ENCODE assay signal across 9 mouse cellular contexts in genomic region chr3:146813624-146814023, GRCm38 (mm10). TPM values are rescaled to one million over a fixed set of nuclear protein-coding genes. Genes with fewer than 3 reads are reported as not detected.
A peak's percentile ranks its signal among the peaks of the same experiment; 100 is the strongest.
DNase-seq lines count a peak whose midpoint lies in the region; ATAC-seq and TF ChIP-seq lines count a peak whose summit lies in the region.
"Had no signal": no experiment of that assay in that cellular context is flagged by ENCODE, and none has a peak within 500 bp of the region (broad histone marks: within the 10 kb centered on the region; RNA-seq: fewer than 3 reads in every experiment).

No protein-coding gene starts in this region.

- H3K4me3 ChIP-seq in heart, embryonic 10.5 days: peak overlapping the region; percentile 95
- peak overlapping the region; percentile 82 to 96 (median 87) for H3K4me3 ChIP-seq in CH12.LX (replicated peaks in 1 of 3; ENCODE audit: low read depth in 2 of 3, low read length in 2 of 3, poor library complexity in 1 of 3)
- peak overlapping the region; percentile 95 for H3K4me3 ChIP-seq in forebrain, embryonic 12.5 days (replicated peaks)
- peak overlapping the region; percentile 89 for H3K4me3 ChIP-seq in liver, embryonic 13.5 days (replicated peaks)

- peak overlapping the region; percentile 87 for H3K4me2 ChIP-seq in CH12.LX (ENCODE audit: insufficient read depth, low read depth, poor library complexity, severe bottlenecking)
- H3K4me2 ChIP-seq in forebrain, embryonic 12.5 days: peak overlapping the region; percentile 78
- peak overlapping the region; percentile 89 for H3K4me2 ChIP-seq in liver, embryonic 13.5 days

- TF ChIP-seq CTCF in CH12.LX (conservative IDR thresholded peaks at IDR 0.05 in 1 of 2, IDR thresholded peaks at IDR 0.05 in 1 of 2; ENCODE audit: low read depth in 2 of 2, low read length in 2 of 2): no peak

- in situ Hi-C loops in CH12.LX (cut with MboI; ENCODE audit: low pct_ligation_motif_present, low pct_unique_long_range_greater_than_20kb, low sequenced_read_pairs): no loop called here

- no peak for ATAC-seq in forebrain, embryonic 12.5 days (ENCODE audit: low FRiP score)
- ATAC-seq in liver, embryonic 13.5 days (ENCODE audit: low read depth): no peak

- peak overlapping the region; percentile 73 for H3K9ac ChIP-seq in CH12.LX (ENCODE audit: insufficient read depth, low read depth)
- H3K9ac ChIP-seq in forebrain, embryonic 12.5 days: peak overlapping the region; percentile 93
- peak overlapping the region; percentile 87; the same call in 1 of the 2 replicates for H3K9ac ChIP-seq in liver, embryonic 13.5 days

- DNase-seq in heart, embryonic 10.5 days (ENCODE audit: low spot score): no peak
- no peak for DNase-seq in heart, postnatal 4 days
- no peak for DNase-seq in CH12.LX (ENCODE audit: extremely low read depth)
- DNase-seq in liver, embryonic 13.5 days: no peak
- DNase-seq in layer of hippocampus, postnatal 10 days (ENCODE audit: low spot score in 2 of 2): no peak
- no peak for DNase-seq in adrenal gland, adult (ENCODE audit: inconsistent age in 2 of 2, low spot score in 1 of 2)
- no peak for DNase-seq in ovary, postnatal 36 days (ENCODE audit: low spot score)

- dilution Hi-C loops in CH12.LX (cut with MboI; ENCODE audit: extremely low pct_ligation_motif_present, extremely low pct_unique_long_range_greater_than_20kb, low sequenced_read_pairs): no loop called here

- H3K27me3 ChIP-seq in heart, embryonic 10.5 days (ENCODE audit: insufficient read depth, poor library complexity, severe bottlenecking): no peaks in the 10 kb centered on the region
- H3K27me3 ChIP-seq in CH12.LX (replicated peaks): no peaks in the 10 kb centered on the region
- no peaks in the 10 kb centered on the region; the same call in 1 of the 2 replicates for H3K27me3 ChIP-seq in forebrain, embryonic 12.5 days
- no peaks in the 10 kb centered on the region for H3K27me3 ChIP-seq in liver, embryonic 13.5 days

- H3K79me2 ChIP-seq in CH12.LX (replicated peaks; ENCODE audit: control insufficient read depth, extremely low read depth, insufficient read depth, poor library complexity, severe bottlenecking): no peaks in the 10 kb centered on the region; the same call in 1 of the 2 replicates

- H3K4me1 ChIP-seq in heart, embryonic 10.5 days: peaks cover 10% of the 10 kb centered on the region
- H3K4me1 ChIP-seq in CH12.LX (ENCODE audit: control insufficient read depth in 1 of 2, insufficient read depth in 2 of 2): peaks cover 2 to 25% of the 10 kb centered on the region in 2 experiments
- peaks cover 15% of the 10 kb centered on the region for H3K4me1 ChIP-seq in forebrain, embryonic 12.5 days
- peaks cover 18% of the 10 kb centered on the region for H3K4me1 ChIP-seq in liver, embryonic 13.5 days (replicated peaks)

- H3K9me3 ChIP-seq in heart, embryonic 10.5 days: no peaks in the 10 kb centered on the region
- H3K9me3 ChIP-seq in CH12.LX (replicated peaks; ENCODE audit: low read length): no peaks in the 10 kb centered on the region
- H3K9me3 ChIP-seq in forebrain, embryonic 12.5 days: no peaks in the 10 kb centered on the region
- H3K9me3 ChIP-seq in liver, embryonic 13.5 days (replicated peaks): no peaks in the 10 kb centered on the region

- no peak for TF ChIP-seq RAD21 in CH12.LX (IDR thresholded peaks at IDR 0.05; ENCODE audit: low read depth, low read length)

- H3K27ac ChIP-seq in heart, embryonic 10.5 days: peak overlapping the region; percentile 95
- H3K27ac ChIP-seq in CH12.LX (ENCODE audit: insufficient read depth, low read depth): no peak overlapping the region
- H3K27ac ChIP-seq in forebrain, embryonic 12.5 days: peak overlapping the region; percentile 92; the same call in 1 of the 2 replicates
- H3K27ac ChIP-seq in liver, embryonic 13.5 days: no peak overlapping the region

- WGBS in heart, embryonic 10.5 days: 61% methylated on average over 7 of the region's 7 CpGs
- 62% methylated on average over 7 of the region's 7 CpGs for WGBS in forebrain, embryonic 12.5 days
- 51% methylated on average over 7 of the region's 7 CpGs for WGBS in liver, embryonic 13.5 days (ENCODE audit: insufficient replicate concordance)

- TF ChIP-seq EP300 in CH12.LX (IDR thresholded peaks at IDR 0.05; ENCODE audit: low read length): no peak

- no peak for TF ChIP-seq POLR2A in CH12.LX (IDR thresholded peaks at IDR 0.05; ENCODE audit: low read depth, low read length)

- H3K36me3 ChIP-seq in heart, embryonic 10.5 days: no peaks in the 10 kb centered on the region
- peaks cover 3 to 8% of the 10 kb centered on the region in 2 experiments for H3K36me3 ChIP-seq in CH12.LX (replicated peaks in 1 of 2; ENCODE audit: control insufficient read depth in 1 of 2, insufficient read depth in 1 of 2, low read length in 1 of 2)
- H3K36me3 ChIP-seq in forebrain, embryonic 12.5 days (replicated peaks): no peaks in the 10 kb centered on the region
- H3K36me3 ChIP-seq in liver, embryonic 13.5 days: no peaks in the 10 kb centered on the region

TF ChIP-seq in CH12.LX, 34 proteins besides CTCF, POLR2A, EP300 and RAD21:
- TF ChIP-seq ETS1 (conservative IDR thresholded peaks at IDR 0.05; ENCODE audit: low read depth, low read length) (no peak), BHLHE40 (IDR thresholded peaks at IDR 0.05; ENCODE audit: low read depth, low read length) (no peak), ZNF384 (IDR thresholded peaks at IDR 0.05; ENCODE audit: low read depth, low read length) (peak; percentile 65; the same call in 1 of the 2 replicates)

RNA-seq across cellular contexts. Expression of gene Prkacb, which starts 0.8 kb away (rescaled TPM):
- polyA plus RNA-seq in heart, embryonic 10.5 days (2016; fragmentation: Nextera tagmentation; extraction: Ambion mirVana): 50.0 and 52.9 TPM in 2 replicates
- total RNA-seq in heart, postnatal 4 days (2021): 100 to 1,000 TPM in 1 of 2 experiments, 10 to 100 TPM in 1; 93.6 to 106 TPM
- total RNA-seq in CH12.LX (2012; rRNA removed): 29.0 and 33.1 TPM in 2 replicates
- total RNA-seq in CH12.LX (2014; rRNA removed): 65.1 and 70.3 TPM in 2 replicates
- 61.8 and 62.1 TPM in 2 replicates for polyA plus RNA-seq in CH12.LX (2012; ENCODE audit: insufficient read length, low read depth)
- 92.2 and 103 TPM in 2 replicates for polyA plus RNA-seq in forebrain, embryonic 12.5 days (2016; fragmentation: Nextera tagmentation; extraction: Ambion mirVana)
- 13.8 and 16.8 TPM in 2 replicates for polyA plus RNA-seq in liver, embryonic 13.5 days (2015; fragmentation: Nextera tagmentation; extraction: Ambion mirVana)
- 100 to 1,000 TPM; 249 to 257 TPM for total RNA-seq in layer of hippocampus, postnatal 10 days (2021)

RNA-seq across cellular contexts. Expression of gene Ttll7, which starts 38.5 kb away (rescaled TPM):
- polyA plus RNA-seq in heart, embryonic 10.5 days (2016; fragmentation: Nextera tagmentation; extraction: Ambion mirVana): 2.0 TPM in 2 replicates
- total RNA-seq in heart, postnatal 4 days (2021): 1 to 10 TPM; 2.5 to 2.6 TPM
- total RNA-seq in CH12.LX (2012; rRNA removed) (1.9 and 3.9 TPM in 2 replicates), CH12.LX (2014; rRNA removed) (2.0 TPM in 2 replicates)
- 1.1 and 1.7 TPM in 2 replicates for polyA plus RNA-seq in CH12.LX (2012; ENCODE audit: insufficient read length, low read depth)
- 5.3 and 6.1 TPM in 2 replicates for polyA plus RNA-seq in forebrain, embryonic 12.5 days (2016; fragmentation: Nextera tagmentation; extraction: Ambion mirVana)
- 0.48 and 0.57 TPM in 2 replicates for polyA plus RNA-seq in liver, embryonic 13.5 days (2015; fragmentation: Nextera tagmentation; extraction: Ambion mirVana)
- 10 to 100 TPM; 78.7 to 88.3 TPM for total RNA-seq in layer of hippocampus, postnatal 10 days (2021)
- total RNA-seq: monocyte, adult 5-6 weeks had no signal

Comparison
In these comparisons a context has a peak if more than half of its experiments do, and no peak if none do; other contexts are left out.
1. H3K27ac ChIP-seq: peak in heart, embryonic 10.5 days (single experiment) and forebrain, embryonic 12.5 days (single experiment); none in CH12.LX (single experiment) and liver, embryonic 13.5 days (single experiment).
2. Peak in every context shown above with its lines, with median percentiles within 50 percentile points of each other: H3K4me3 ChIP-seq, H3K4me2 ChIP-seq and H3K9ac ChIP-seq.